Mouse (Mus musculus) gastrocnemius, adult 8-10 months (tissue): Measurements from ENCODE around the gene Mbnl2. TPM values are rescaled to one million over a fixed set of nuclear protein-coding genes. Genes with fewer than 3 reads are reported as not detected.

Source experiments
- DNase-seq, 2 experiments: peaks; one replicate each; pipeline ENCODE4 v3.0.0; 2022; ENCODE audit warnings: low spot score in 2 of 2
- total RNA-seq, 4 experiments: library from RNA; stranded (reverse); gene quantifications; 2 replicates each; pipeline ENCODE4 v1.2.4; 2022

Mbnl2 gene
- total RNA-seq, 4 experiments from 2014 or later, result 229 to 309 (median 276) TPM

- no peak for DNase-seq
These were observed 106.1 kb downstream of the Mbnl2 start for GRCm38 (mm10) chr14:120381378-120382134.

GRCm38 (mm10) chr14:120382179-120382578 is 106.7 kb downstream of the Mbnl2 start:
- DNase-seq, result no peak

GRCm38 (mm10) chr14:120383186-120383851 is 107.8 kb downstream of the Mbnl2 start:
- no peak for DNase-seq

GRCm38 (mm10) chr14:120384615-120385014 is 109.1 kb downstream of the Mbnl2 start:
- DNase-seq, result no peak

- DNase-seq, result no peak
These were observed 111.8 kb downstream of the Mbnl2 start for GRCm38 (mm10) chr14:120387293-120387692.

GRCm38 (mm10) chr14:120388818-120389691 is 113.6 kb downstream of the Mbnl2 start:
- DNase-seq, result no peak

- DNase-seq, result no peak
These were observed 114.9 kb downstream of the Mbnl2 start for GRCm38 (mm10) chr14:120390231-120390944.

- DNase-seq, result no peak
These were observed 116.2 kb downstream of the Mbnl2 start for GRCm38 (mm10) chr14:120391701-120392100.

- no peak for DNase-seq
These were observed 117.0 kb downstream of the Mbnl2 start for GRCm38 (mm10) chr14:120392441-120392840.

- no peak for DNase-seq
These were observed 118.0 kb downstream of the Mbnl2 start for GRCm38 (mm10) chr14:120393441-120393840.

GRCm38 (mm10) chr14:120394216-120394615 is 118.7 kb downstream of the Mbnl2 start:
- no peak for DNase-seq

GRCm38 (mm10) chr14:120394827-120395226 is 119.4 kb downstream of the Mbnl2 start:
- no peak for DNase-seq

- no peak for DNase-seq
These were observed 120.0 kb downstream of the Mbnl2 start for GRCm38 (mm10) chr14:120395501-120395900.

GRCm38 (mm10) chr14:120397871-120398647 is 122.6 kb downstream of the Mbnl2 start:
- DNase-seq, result peak; percentile 60 to 72

GRCm38 (mm10) chr14:120399614-120400013 is 124.1 kb downstream of the Mbnl2 start:
- no peak for DNase-seq

- DNase-seq, result no peak
These were observed 125.7 kb downstream of the Mbnl2 start for GRCm38 (mm10) chr14:120401158-120401557.

GRCm38 (mm10) chr14:120402715-120403114 is 127.2 kb downstream of the Mbnl2 start:
- DNase-seq, result no peak

- DNase-seq, result no peak
These were observed 128.9 kb downstream of the Mbnl2 start for GRCm38 (mm10) chr14:120404364-120404763.

- no peak for DNase-seq
These were observed 129.5 kb downstream of the Mbnl2 start for GRCm38 (mm10) chr14:120404811-120405582.

- DNase-seq, result no peak
These were observed 130.1 kb downstream of the Mbnl2 start for GRCm38 (mm10) chr14:120405597-120405996.
